Mouse (Mus musculus) T-helper 1 cell (primary cell): ENCODE data around the gene Klhl3.
"Not testable (repeated sequence)": the region's sequence is repeated elsewhere in the genome, so short reads cannot be mapped to it uniquely, and the experiment has no call there.

Source experiments
- in situ Hi-C: fragments of 300-600 bp; cut with MboI, MseI; formaldehyde crosslinking; loops from one replicate; pipeline ENCODE4 v1.15.1; 2025; ENCODE audit warnings: high pct_unique_total_duplicates

Gene Klhl3

GRCm38 (mm10) chr13:58113061-58113900 is at the start of gene Klhl3:
Gene Klhl3, minus strand, starts transcription at chr13:58113592.
- in situ Hi-C loops, result no loop called here

GRCm38 (mm10) chr13:58160761-58161160 is 47.4 kb upstream of the Klhl3 start:
- in situ Hi-C loops, result loop anchor here (10.0 kb wide), 1 partner anchor 676 kb away; no protein-coding TSS in a partner anchor

GRCm38 (mm10) chr13:58158099-58158912 is 44.9 kb upstream of the Klhl3 start:
- in situ Hi-C loops, result loop anchor here (5.0 kb wide), 2 partner anchors 49 to 229 kb away; partner anchors contain the start of gene 2210016F16Rik

GRCm38 (mm10) chr13:58157447-58158098 is 44.2 kb upstream of the Klhl3 start, which contains the start of gene Idnk:
Gene Idnk, plus strand, starts transcription at chr13:58157649.
- in situ Hi-C loops, result loop anchor here (5.0 kb wide), 2 partner anchors 50 to 230 kb away; partner anchors contain the start of gene 2210016F16Rik

- in situ Hi-C loops, result loop anchor here (5.0 kb wide), 2 partner anchors 50 to 230 kb away; partner anchors contain the start of gene 2210016F16Rik
Observed at GRCm38 (mm10) chr13:58157036-58157435, 43.6 kb upstream of the Klhl3 start.

- in situ Hi-C loops, result loop anchor here (5.0 kb wide), 2 partner anchors 51 to 231 kb away; partner anchors contain the start of gene 2210016F16Rik
Observed at GRCm38 (mm10) chr13:58156031-58156430, 42.6 kb upstream of the Klhl3 start.

GRCm38 (mm10) chr13:58150442-58150841 is 37.0 kb upstream of the Klhl3 start:
- in situ Hi-C loops, result no loop called here

- in situ Hi-C loops, result no loop called here
Observed at GRCm38 (mm10) chr13:58149629-58150028, 36.2 kb upstream of the Klhl3 start.

GRCm38 (mm10) chr13:58149033-58149558 is 35.7 kb upstream of the Klhl3 start:
- in situ Hi-C loops, result no loop called here

GRCm38 (mm10) chr13:58148256-58148831 is 35.0 kb upstream of the Klhl3 start:
- in situ Hi-C loops, result no loop called here

- in situ Hi-C loops, result no loop called here
Observed at GRCm38 (mm10) chr13:58147760-58148159, 34.4 kb upstream of the Klhl3 start.

GRCm38 (mm10) chr13:58146603-58147002 is 33.2 kb upstream of the Klhl3 start:
- in situ Hi-C loops, result not testable (repeated sequence)

- in situ Hi-C loops, result no loop called here
Observed at GRCm38 (mm10) chr13:58131692-58132091, 18.3 kb upstream of the Klhl3 start.

GRCm38 (mm10) chr13:58129687-58130246 is 16.4 kb upstream of the Klhl3 start:
- in situ Hi-C loops, result loop anchor here (10.0 kb wide), 1 partner anchor 255 kb away; the partner anchor contains the start of gene 2210016F16Rik

GRCm38 (mm10) chr13:58128768-58129671 is 15.6 kb upstream of the Klhl3 start:
- in situ Hi-C loops, result loop anchor here (10.0 kb wide), 1 partner anchor 256 kb away; the partner anchor contains the start of gene 2210016F16Rik

- in situ Hi-C loops, result loop anchor here (10.0 kb wide), 1 partner anchor 256 kb away; the partner anchor contains the start of gene 2210016F16Rik
Observed at GRCm38 (mm10) chr13:58128396-58128767, 15.0 kb upstream of the Klhl3 start, which contains the start of gene Hnrnpa0. Gene Hnrnpa0, minus strand, starts transcription at chr13:58128556.

- in situ Hi-C loops, result loop anchor here (10.0 kb wide), 1 partner anchor 257 kb away; the partner anchor contains the start of gene 2210016F16Rik
Observed at GRCm38 (mm10) chr13:58127766-58128361, 14.5 kb upstream of the Klhl3 start.
